Mouse (Mus musculus): ENCODE results near the gene Rcn3. TPM values are rescaled to one million over a fixed set of nuclear protein-coding genes. Genes with fewer than 3 reads are reported as not detected.

Rcn3 gene
- total and polyA plus RNA-seq, 3 experiments, result 24.6 to 64.5 (median 27.9) TPM

GRCm38 (mm10) chr7:45079856-45080255, 12.2 kb downstream of the Rcn3 start:
- TF ChIP-seq CTCF (IDR thresholded peaks at IDR 0.05) (peak; percentile 95; the same call in 1 of the 2 replicates), EP300 (IDR thresholded peaks at IDR 0.05; ENCODE audit: insufficient read depth, low read depth, low read length) (peak; percentile 94), POLR2A (IDR thresholded peaks at IDR 0.05; ENCODE audit: insufficient read depth, low read depth, low read length) (0 out of 2 replicates have a peak, but pooled peaks have one; percentile 18)
- WGBS, result 1% methylated on average over 10 of the region's 10 CpGs
- H3K27ac ChIP-seq, result no peak overlapping the region; the same call in 1 of the 2 replicates
- no peaks in the 10 kb centered on the region for H3K27me3 ChIP-seq (ENCODE audit: control insufficient read depth, insufficient read depth, low read length)
- H3K4me3 ChIP-seq, result no peak overlapping the region
- peak; percentile 89 to 97 for DNase-seq
- no peak overlapping the region for H3K9ac ChIP-seq (ENCODE audit: low read depth, low read length)
- H3K4me1 ChIP-seq (ENCODE audit: control insufficient read depth, insufficient read depth, low read length), result peaks cover 8% of the 10 kb centered on the region
- intact Hi-C loops (cut with DNase I), result loop anchor here (1.0 kb wide), 2 partner anchors 56 to 118 kb away; partner anchors contain the start of genes Flt3l and Gm45713
- no peaks in the 10 kb centered on the region for H3K79me2 ChIP-seq (replicated peaks; ENCODE audit: control insufficient read depth, insufficient read depth, low read length)
- no peaks in the 10 kb centered on the region for H3K36me3 ChIP-seq (ENCODE audit: control insufficient read depth, insufficient read depth, low read length)

GRCm38 (mm10) chr7:45078513-45078912, 13.5 kb downstream of the Rcn3 start:
- Histone ChIP-seq H3K36me3 (ENCODE audit: control insufficient read depth, insufficient read depth, low read length) (no peaks in the 10 kb centered on the region), H3K27ac (no peak overlapping the region), H3K79me2 (replicated peaks; ENCODE audit: control insufficient read depth, insufficient read depth, low read length) (no peaks in the 10 kb centered on the region; the same call in 1 of the 2 replicates), H3K9ac (ENCODE audit: low read depth, low read length) (no peak overlapping the region), H3K27me3 (ENCODE audit: control insufficient read depth, insufficient read depth, low read length) (no peaks in the 10 kb centered on the region), H3K4me1 (ENCODE audit: control insufficient read depth, insufficient read depth, low read length) (peaks cover 8% of the 10 kb centered on the region), H3K4me3 (no peak overlapping the region)
- TF ChIP-seq POLR2A (IDR thresholded peaks at IDR 0.05; ENCODE audit: insufficient read depth, low read depth, low read length), result no peak
- TF ChIP-seq CTCF (IDR thresholded peaks at IDR 0.05), result peak; percentile 88
- peak; percentile 76; the same call in 1 of the 2 replicates for TF ChIP-seq EP300 (IDR thresholded peaks at IDR 0.05; ENCODE audit: insufficient read depth, low read depth, low read length)
- intact Hi-C loops (cut with DNase I), result no loop called here
- DNase-seq, result peak; percentile 78 to 84
- WGBS, result 24% methylated on average over 9 of the region's 9 CpGs

GRCm38 (mm10) chr7:45077829-45078228, 14.2 kb downstream of the Rcn3 start:
- Histone ChIP-seq H3K4me1 (ENCODE audit: control insufficient read depth, insufficient read depth, low read length) (peaks cover 8% of the 10 kb centered on the region), H3K9ac (ENCODE audit: low read depth, low read length) (no peak overlapping the region)
- 98% methylated on average over 2 of the region's 2 CpGs for WGBS

GRCm38 (mm10) chr7:45077322-45077721, 14.7 kb downstream of the Rcn3 start:
- no peak for TF ChIP-seq CTCF (IDR thresholded peaks at IDR 0.05)
- TF ChIP-seq POLR2A (IDR thresholded peaks at IDR 0.05; ENCODE audit: insufficient read depth, low read depth, low read length), result no peak
- TF ChIP-seq EP300 (IDR thresholded peaks at IDR 0.05; ENCODE audit: insufficient read depth, low read depth, low read length), result no peak
- WGBS, result 90% methylated on average over 14 of the region's 14 CpGs
- Histone ChIP-seq H3K4me3 (no peak overlapping the region), H3K36me3 (ENCODE audit: control insufficient read depth, insufficient read depth, low read length) (no peaks in the 10 kb centered on the region), H3K27ac (no peak overlapping the region), H3K4me1 (ENCODE audit: control insufficient read depth, insufficient read depth, low read length) (peaks cover 7% of the 10 kb centered on the region), H3K27me3 (ENCODE audit: control insufficient read depth, insufficient read depth, low read length) (no peaks in the 10 kb centered on the region), H3K9ac (ENCODE audit: low read depth, low read length) (no peak overlapping the region), H3K79me2 (replicated peaks; ENCODE audit: control insufficient read depth, insufficient read depth, low read length) (no peaks in the 10 kb centered on the region; the same call in 1 of the 2 replicates)
- intact Hi-C loops (cut with DNase I), result no loop called here
- no peak for DNase-seq

More at GRCm38 (mm10) chr7:45077829-45078228, 14.2 kb downstream of the Rcn3 start:
- H3K4me3 ChIP-seq, result no peak overlapping the region
- no peak for TF ChIP-seq CTCF (IDR thresholded peaks at IDR 0.05)
- TF ChIP-seq EP300 (IDR thresholded peaks at IDR 0.05; ENCODE audit: insufficient read depth, low read depth, low read length), result no peak
- H3K27me3 ChIP-seq (ENCODE audit: control insufficient read depth, insufficient read depth, low read length), result no peaks in the 10 kb centered on the region
- no peak for DNase-seq
- no peaks in the 10 kb centered on the region for H3K36me3 ChIP-seq (ENCODE audit: control insufficient read depth, insufficient read depth, low read length)
- H3K79me2 ChIP-seq (replicated peaks; ENCODE audit: control insufficient read depth, insufficient read depth, low read length), result no peaks in the 10 kb centered on the region; the same call in 1 of the 2 replicates
- intact Hi-C loops (cut with DNase I), result no loop called here
- no peak overlapping the region for H3K27ac ChIP-seq

GRCm38 (mm10) chr7:45076501-45076900, 15.5 kb downstream of the Rcn3 start:
- Histone ChIP-seq H3K9ac (ENCODE audit: low read depth, low read length) (no peak overlapping the region), H3K79me2 (replicated peaks; ENCODE audit: control insufficient read depth, insufficient read depth, low read length) (no peaks in the 10 kb centered on the region; the same call in 1 of the 2 replicates), H3K27me3 (ENCODE audit: control insufficient read depth, insufficient read depth, low read length) (no peaks in the 10 kb centered on the region), H3K4me3 (no peak overlapping the region), H3K36me3 (ENCODE audit: control insufficient read depth, insufficient read depth, low read length) (no peaks in the 10 kb centered on the region), H3K4me1 (ENCODE audit: control insufficient read depth, insufficient read depth, low read length) (peaks cover 6% of the 10 kb centered on the region), H3K27ac (no peak overlapping the region)
- intact Hi-C loops (cut with DNase I), result no loop called here
- WGBS, result 90% methylated on average over 30 of the region's 30 CpGs
- TF ChIP-seq CTCF (IDR thresholded peaks at IDR 0.05) (no peak), POLR2A (IDR thresholded peaks at IDR 0.05; ENCODE audit: insufficient read depth, low read depth, low read length) (no peak), EP300 (IDR thresholded peaks at IDR 0.05; ENCODE audit: insufficient read depth, low read depth, low read length) (no peak)
- DNase-seq, result no peak

- TF ChIP-seq EP300 (IDR thresholded peaks at IDR 0.05; ENCODE audit: insufficient read depth, low read depth, low read length), result 0 out of 2 replicates have a peak, but pooled peaks have one; percentile 48
- TF ChIP-seq POLR2A (IDR thresholded peaks at IDR 0.05; ENCODE audit: insufficient read depth, low read depth, low read length), result 0 out of 2 replicates have a peak, but pooled peaks have one; percentile 25
- no peak for TF ChIP-seq CTCF (IDR thresholded peaks at IDR 0.05)
- Histone ChIP-seq H3K27me3 (ENCODE audit: control insufficient read depth, insufficient read depth, low read length) (no peaks in the 10 kb centered on the region), H3K27ac (peak overlapping the region; percentile 68), H3K79me2 (replicated peaks; ENCODE audit: control insufficient read depth, insufficient read depth, low read length) (no peaks in the 10 kb centered on the region; the same call in 1 of the 2 replicates), H3K4me3 (no peak overlapping the region), H3K4me1 (ENCODE audit: control insufficient read depth, insufficient read depth, low read length) (peaks cover 3% of the 10 kb centered on the region), H3K9ac (ENCODE audit: low read depth, low read length) (no peak overlapping the region), H3K36me3 (ENCODE audit: control insufficient read depth, insufficient read depth, low read length) (no peaks in the 10 kb centered on the region)
- peak; percentile 43 to 70 for DNase-seq
- intact Hi-C loops (cut with DNase I), result no loop called here
- 36% methylated on average over 4 of the region's 4 CpGs for WGBS
Observed at GRCm38 (mm10) chr7:45075405-45075804, 16.6 kb downstream of the Rcn3 start.

Data from heart, adult 2 months (tissue).